Mouse (Mus musculus) ES-Bruce4 (cell line): ENCODE measurements around the gene Il10ra.

ENCODE experiments used
- CTCF ChIP-seq: IDR thresholded peaks from one replicate; pipeline ENCODE4 v1.8.1; 2011; ENCODE audit warnings: low read depth, low read length
- EP300 ChIP-seq: IDR thresholded peaks from 2 replicates; pipeline ENCODE4 v1.6.1; 2011; ENCODE audit warnings: low read depth, low read length; ENCODE audit not compliant: insufficient read depth
- POLR2A ChIP-seq: IDR thresholded peaks from one replicate; pipeline ENCODE4 v1.8.1; 2011; ENCODE audit warnings: low read length; ENCODE audit not compliant: insufficient read depth

GRCm38 (mm10) chr9:45205143-45205542 lies 63.8 kb downstream of the Il10ra start:
- no peak for TF ChIP-seq EP300
- TF ChIP-seq CTCF: no peak
- no peak for TF ChIP-seq POLR2A
